Mouse (Mus musculus): ENCODE measurements around the gene Scmh1. TPM values are rescaled to one million over a fixed set of nuclear protein-coding genes. Genes with fewer than 3 reads are reported as not detected.
"Not testable (repeated sequence)": the region's sequence is repeated elsewhere in the genome, so short reads cannot be mapped to it uniquely, and the experiment has no call there.

The Scmh1 gene
- polyA plus RNA-seq, 1 experiment = 36.9 TPM

- TF ChIP-seq CTCF (IDR thresholded peaks at IDR 0.05; ENCODE audit: insufficient read depth, low read length) = no peak
- no peak for TF ChIP-seq POLR2A (IDR thresholded peaks at IDR 0.05; ENCODE audit: borderline replicate concordance, extremely low read depth, low read depth, low read length)
- DNase-seq = no peak
- Histone ChIP-seq H3K4me1 (ENCODE audit: control insufficient read depth, insufficient read depth, low read length) (no peaks in the 10 kb centered on the region), H3K4me3 (replicated peaks; ENCODE audit: extremely low read depth, low read depth, low read length) (no peak overlapping the region)
- WGBS = 89% methylated on average over 3 of the region's 3 CpGs
Observed at GRCm38 (mm10) chr4:120400251-120400650, 4.8 kb upstream of the Scmh1 start.

GRCm38 (mm10) chr4:120402105-120402504 lies 3.0 kb upstream of the Scmh1 start:
- DNase-seq; H3K4me3 ChIP-seq (replicated peaks; ENCODE audit: extremely low read depth, low read depth, low read length); H3K4me1 ChIP-seq (ENCODE audit: control insufficient read depth, insufficient read depth, low read length): not testable (repeated sequence)

GRCm38 (mm10) chr4:120404247-120404646 lies 834 bp upstream of the Scmh1 start:
- no peak for TF ChIP-seq POLR2A (IDR thresholded peaks at IDR 0.05; ENCODE audit: borderline replicate concordance, extremely low read depth, low read depth, low read length)
- TF ChIP-seq CTCF (IDR thresholded peaks at IDR 0.05; ENCODE audit: insufficient read depth, low read length) = no peak
- Histone ChIP-seq H3K4me3 (replicated peaks; ENCODE audit: extremely low read depth, low read depth, low read length) (no peak overlapping the region), H3K4me1 (ENCODE audit: control insufficient read depth, insufficient read depth, low read length) (peaks cover 5% of the 10 kb centered on the region)
- DNase-seq = no peak

GRCm38 (mm10) chr4:120404778-120405143 lies 320 bp upstream of the Scmh1 start:
- 8% methylated on average over 21 of the region's 21 CpGs for WGBS

GRCm38 (mm10) chr4:120405806-120406638 lies 941 bp downstream of the Scmh1 start:
- peak overlapping the region; percentile 78 for H3K4me3 ChIP-seq (replicated peaks; ENCODE audit: extremely low read depth, low read depth, low read length)
- H3K4me1 ChIP-seq (ENCODE audit: control insufficient read depth, insufficient read depth, low read length) = peaks cover 5% of the 10 kb centered on the region
- 2% methylated on average over 25 of the region's 25 CpGs for WGBS
- DNase-seq = no peak
- TF ChIP-seq CTCF (IDR thresholded peaks at IDR 0.05; ENCODE audit: insufficient read depth, low read length) (no peak), POLR2A (IDR thresholded peaks at IDR 0.05; ENCODE audit: borderline replicate concordance, extremely low read depth, low read depth, low read length) (no peak)

More at GRCm38 (mm10) chr4:120404778-120405143, 320 bp upstream of the Scmh1 start:
- peak overlapping the region; percentile 68 for H3K4me3 ChIP-seq (replicated peaks; ENCODE audit: extremely low read depth, low read depth, low read length)
- TF ChIP-seq POLR2A (IDR thresholded peaks at IDR 0.05; ENCODE audit: borderline replicate concordance, extremely low read depth, low read depth, low read length) (no peak), CTCF (IDR thresholded peaks at IDR 0.05; ENCODE audit: insufficient read depth, low read length) (no peak)
- H3K4me1 ChIP-seq (ENCODE audit: control insufficient read depth, insufficient read depth, low read length) = peaks cover 5% of the 10 kb centered on the region
- DNase-seq = peak; percentile 30

- TF ChIP-seq CTCF (IDR thresholded peaks at IDR 0.05; ENCODE audit: insufficient read depth, low read length) = no peak
- TF ChIP-seq POLR2A (IDR thresholded peaks at IDR 0.05; ENCODE audit: borderline replicate concordance, extremely low read depth, low read depth, low read length) = no peak
- WGBS = 25% methylated on average over 3 of the region's 3 CpGs
- H3K4me1 ChIP-seq (ENCODE audit: control insufficient read depth, insufficient read depth, low read length) = peaks cover 5% of the 10 kb centered on the region
- H3K4me3 ChIP-seq (replicated peaks; ENCODE audit: extremely low read depth, low read depth, low read length) = no peak overlapping the region
- no peak for DNase-seq
Observed at GRCm38 (mm10) chr4:120406639-120407273, 1.7 kb downstream of the Scmh1 start.

- no peak for DNase-seq
- Histone ChIP-seq H3K4me3 (replicated peaks; ENCODE audit: extremely low read depth, low read depth, low read length) (no peak overlapping the region), H3K4me1 (ENCODE audit: control insufficient read depth, insufficient read depth, low read length) (peaks cover 15% of the 10 kb centered on the region)
- TF ChIP-seq POLR2A (IDR thresholded peaks at IDR 0.05; ENCODE audit: borderline replicate concordance, extremely low read depth, low read depth, low read length) = no peak
- 84% methylated on average over 4 of the region's 4 CpGs for WGBS
Observed at GRCm38 (mm10) chr4:120418053-120418452, 13.0 kb downstream of the Scmh1 start.

- Histone ChIP-seq H3K4me3 (replicated peaks; ENCODE audit: extremely low read depth, low read depth, low read length) (no peak overlapping the region), H3K4me1 (ENCODE audit: control insufficient read depth, insufficient read depth, low read length) (peaks cover 15% of the 10 kb centered on the region)
- no peak for DNase-seq
- TF ChIP-seq POLR2A (IDR thresholded peaks at IDR 0.05; ENCODE audit: borderline replicate concordance, extremely low read depth, low read depth, low read length) = no peak
- no peak for TF ChIP-seq CTCF (IDR thresholded peaks at IDR 0.05; ENCODE audit: insufficient read depth, low read length)
Observed at GRCm38 (mm10) chr4:120420193-120420592, 15.1 kb downstream of the Scmh1 start.

GRCm38 (mm10) chr4:120420685-120421084 lies 15.6 kb downstream of the Scmh1 start:
- peaks cover 15% of the 10 kb centered on the region for H3K4me1 ChIP-seq (ENCODE audit: control insufficient read depth, insufficient read depth, low read length)
- no peak overlapping the region for H3K4me3 ChIP-seq (replicated peaks; ENCODE audit: extremely low read depth, low read depth, low read length)
- DNase-seq = peak; percentile 36
- TF ChIP-seq CTCF (IDR thresholded peaks at IDR 0.05; ENCODE audit: insufficient read depth, low read length) = no peak
- TF ChIP-seq POLR2A (IDR thresholded peaks at IDR 0.05; ENCODE audit: borderline replicate concordance, extremely low read depth, low read depth, low read length) = no peak

GRCm38 (mm10) chr4:120430601-120431000 lies 25.5 kb downstream of the Scmh1 start:
- TF ChIP-seq POLR2A (IDR thresholded peaks at IDR 0.05; ENCODE audit: borderline replicate concordance, extremely low read depth, low read depth, low read length) = no peak
- TF ChIP-seq CTCF (IDR thresholded peaks at IDR 0.05; ENCODE audit: insufficient read depth, low read length) = no peak
- DNase-seq = no peak
- no peak overlapping the region for H3K4me3 ChIP-seq (replicated peaks; ENCODE audit: extremely low read depth, low read depth, low read length)

More at GRCm38 (mm10) chr4:120430601-120431000, 25.5 kb downstream of the Scmh1 start:
- H3K4me1 ChIP-seq (ENCODE audit: control insufficient read depth, insufficient read depth, low read length) = no peaks in the 10 kb centered on the region; the same call in 1 of the 2 replicates
